Mouse (Mus musculus): ENCODE data around the gene Usmg5. TPM values are rescaled to one million over a fixed set of nuclear protein-coding genes. Genes with fewer than 3 reads are reported as not detected.

Usmg5 gene
- polyA plus RNA-seq, 1 experiment from 2014 or later, result 1,062 TPM

DNA sequence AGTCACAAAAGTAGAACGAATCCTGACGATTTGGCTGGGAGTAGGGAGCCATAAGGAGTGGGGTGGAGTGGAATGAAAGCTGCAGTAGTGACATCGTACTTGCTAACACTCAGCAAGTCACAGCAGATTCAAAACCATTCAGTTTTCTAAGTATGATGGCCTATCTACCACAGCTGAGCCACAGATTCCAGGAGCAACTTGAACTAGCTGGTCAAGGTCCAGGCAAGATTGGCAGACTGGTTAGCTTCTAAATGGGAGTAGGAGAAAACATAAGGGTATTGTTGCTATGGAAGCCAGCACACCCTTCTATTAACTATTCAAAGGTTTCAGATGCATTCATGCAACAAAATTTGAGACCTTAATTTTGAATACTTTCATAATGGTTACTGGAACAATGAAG lies 2.2 kb downstream of the Usmg5 start:
- Histone ChIP-seq H3K27me3 (ENCODE audit: control insufficient read depth, insufficient read depth, low read length) (no peaks in the 10 kb centered on the region), H3K4me3 (ENCODE audit: low read depth, low read length) (no peak overlapping the region), H3K36me3 (ENCODE audit: control insufficient read depth, insufficient read depth, low read length) (no peaks in the 10 kb centered on the region; the same call in 1 of the 2 replicates), H3K9ac (ENCODE audit: low read depth, low read length) (0 out of 2 replicates have a peak overlapping the region, but pooled peaks have one; percentile 24), H3K4me1 (replicated peaks; ENCODE audit: control insufficient read depth, insufficient read depth, low read length) (peaks cover 5% of the 10 kb centered on the region; the same call in 1 of the 2 replicates), H3K9me3 (ENCODE audit: control insufficient read depth, low read length) (no peaks in the 10 kb centered on the region), H3K4me2 (replicated peaks; ENCODE audit: low read depth, low read length) (no peak overlapping the region), H3K27ac (ENCODE audit: low read depth, low read length) (no peak overlapping the region)
- ATAC-seq (ENCODE audit: low FRiP score), result no peak
- DNase-seq (ENCODE audit: low spot score), result no peak
- 92% methylated on average over 3 of the region's 3 CpGs for whole genome bisulfite sequencing

DNA sequence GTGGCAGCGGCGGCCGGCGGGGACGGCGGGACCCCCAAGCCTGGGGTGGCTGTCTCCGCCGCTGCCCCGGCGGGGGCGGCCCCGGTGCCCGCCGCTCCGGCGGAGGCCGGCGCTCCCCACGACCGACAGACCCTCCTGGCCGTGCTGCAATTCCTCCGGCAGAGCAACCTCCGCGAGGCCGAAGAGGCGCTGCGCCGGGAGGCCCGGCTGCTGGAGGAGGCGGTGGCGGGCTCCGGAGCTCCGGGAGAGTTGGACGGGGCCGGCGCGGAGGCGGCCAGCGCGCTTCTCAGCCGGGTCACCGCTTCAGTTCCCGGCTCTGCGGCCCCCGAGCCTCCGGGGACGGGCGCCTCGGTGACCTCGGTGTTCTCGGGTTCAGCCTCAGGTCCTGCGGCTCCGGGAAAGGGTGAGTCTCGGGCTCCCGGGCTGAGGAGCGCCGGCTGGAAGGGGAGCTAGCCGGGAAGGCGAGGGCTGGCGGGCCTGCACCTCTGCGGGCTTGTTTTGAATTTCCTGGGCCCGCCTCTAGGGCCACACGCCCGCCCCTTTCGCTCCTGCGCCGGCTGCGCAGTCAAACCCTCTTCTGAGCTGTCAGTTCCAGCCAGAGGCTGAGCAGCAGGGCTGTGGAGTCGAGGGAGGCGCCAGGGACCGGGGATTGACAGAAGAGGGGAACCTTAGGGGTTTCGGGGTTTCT lies 22.4 kb downstream of the Usmg5 start:
- peak overlapping the region; percentile 76 for H3K27ac ChIP-seq (ENCODE audit: low read depth, low read length)
- H3K4me1 ChIP-seq (replicated peaks; ENCODE audit: control insufficient read depth, insufficient read depth, low read length), result no peaks in the 10 kb centered on the region; the same call in 1 of the 2 replicates
- H3K4me3 ChIP-seq (ENCODE audit: low read depth, low read length), result peak overlapping the region; percentile 79
- under 1% methylated on average over 36 of the region's 72 CpGs for WGBS
- peak; percentile 86 for DNase-seq (ENCODE audit: low spot score)
- H3K36me3 ChIP-seq (ENCODE audit: control insufficient read depth, insufficient read depth, low read length), result peaks cover 4% of the 10 kb centered on the region; the same call in 1 of the 2 replicates
- peak overlapping the region; percentile 86 for H3K9ac ChIP-seq (ENCODE audit: low read depth, low read length)
- peak overlapping the region; percentile 64 for H3K4me2 ChIP-seq (replicated peaks; ENCODE audit: low read depth, low read length)
- H3K9me3 ChIP-seq (ENCODE audit: control insufficient read depth, low read length), result no peaks in the 10 kb centered on the region
- ATAC-seq (ENCODE audit: low FRiP score), result peak; percentile 92
- H3K27me3 ChIP-seq (ENCODE audit: control insufficient read depth, insufficient read depth, low read length), result no peaks in the 10 kb centered on the region

DNA sequence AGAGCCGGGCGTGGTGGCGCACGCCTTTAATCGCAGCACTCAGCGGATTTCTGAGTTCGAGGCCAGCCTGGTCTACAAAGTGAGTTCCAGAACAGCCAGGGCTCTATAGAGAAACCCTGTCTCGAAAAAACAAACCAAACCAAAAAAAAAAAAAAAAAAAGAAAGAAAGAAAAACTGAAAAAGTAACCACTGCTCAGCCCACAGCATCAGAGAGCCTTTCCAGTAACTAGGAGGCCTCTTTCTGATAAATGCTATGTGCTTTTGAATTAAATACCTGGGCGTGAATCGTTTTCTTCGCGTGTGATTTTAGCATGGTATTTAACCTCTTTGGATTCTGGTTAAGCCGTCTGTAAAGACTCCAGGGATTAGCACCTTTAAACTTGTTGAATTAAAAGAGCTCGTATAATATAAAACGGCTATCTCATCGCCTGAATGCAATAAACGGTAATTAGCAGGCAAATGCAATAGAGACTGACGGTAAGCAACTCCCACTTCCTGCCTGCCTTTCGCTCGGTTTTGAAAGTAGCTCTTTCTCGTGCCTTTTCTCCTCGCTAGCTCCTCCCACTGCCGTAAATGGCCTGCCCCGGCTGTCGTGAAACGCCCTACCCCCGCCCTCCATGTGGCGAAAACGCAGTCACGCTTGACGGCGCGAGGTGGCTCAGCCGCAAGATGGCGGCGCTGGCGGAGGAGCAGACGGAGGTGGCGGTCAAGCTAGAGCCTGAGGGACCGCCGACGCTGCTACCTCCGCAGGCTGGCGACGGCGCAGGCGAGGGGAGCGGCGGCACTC lies 23.2 kb downstream of the Usmg5 start, which contains the start of gene Taf5:
TSS of gene Taf5 (plus strand) at position 651 of the 787 bp plus-strand sequence.
- Histone ChIP-seq H3K27me3 (ENCODE audit: control insufficient read depth, insufficient read depth, low read length) (no peaks in the 10 kb centered on the region), H3K4me2 (replicated peaks; ENCODE audit: low read depth, low read length) (peak within 1 kb of the TSS; percentile 64), H3K9me3 (ENCODE audit: control insufficient read depth, low read length) (no peaks in the 10 kb centered on the region), H3K36me3 (ENCODE audit: control insufficient read depth, insufficient read depth, low read length) (peaks cover 4% of the 10 kb centered on the region; the same call in 1 of the 2 replicates), H3K4me3 (ENCODE audit: low read depth, low read length) (peak within 1 kb of the TSS; percentile 79), H3K9ac (ENCODE audit: low read depth, low read length) (peak within 1 kb of the TSS; percentile 86), H3K4me1 (replicated peaks; ENCODE audit: control insufficient read depth, insufficient read depth, low read length) (no peaks in the 10 kb centered on the region; the same call in 1 of the 2 replicates), H3K27ac (ENCODE audit: low read depth, low read length) (peak within 1 kb of the TSS; percentile 76)
- ATAC-seq (ENCODE audit: low FRiP score) (peak; percentile 84), DNase-seq (ENCODE audit: low spot score) (peak; percentile 98)
- WGBS, result 10% methylated on average over 49 of the region's 49 CpGs

DNA sequence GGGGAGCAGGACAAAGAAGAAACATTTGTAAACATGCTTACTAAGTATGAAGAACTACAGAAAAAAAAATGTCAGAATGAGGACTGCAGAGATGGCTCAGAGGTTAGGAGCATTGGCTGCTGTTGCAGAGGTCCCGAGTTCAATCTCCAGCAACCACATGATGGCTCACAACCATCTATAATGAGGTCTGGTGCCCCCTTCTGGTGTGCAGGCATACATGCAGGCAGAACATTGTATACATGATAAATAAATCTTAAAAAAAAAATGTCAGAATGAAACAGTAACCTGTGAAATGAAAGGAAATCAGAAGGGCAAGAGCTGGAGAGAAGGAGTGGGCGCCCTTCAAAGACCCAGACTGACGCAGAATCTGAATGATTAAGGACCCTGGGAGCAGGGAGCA lies 24.6 kb downstream of the Usmg5 start:
- H3K9me3 ChIP-seq (ENCODE audit: control insufficient read depth, low read length), result no peaks in the 10 kb centered on the region
- WGBS, result 95% methylated on average over 3 of the region's 3 CpGs
- no peak overlapping the region for H3K4me3 ChIP-seq (ENCODE audit: low read depth, low read length)
- H3K9ac ChIP-seq (ENCODE audit: low read depth, low read length), result no peak overlapping the region
- DNase-seq (ENCODE audit: low spot score), result no peak
- no peak overlapping the region for H3K4me2 ChIP-seq (replicated peaks; ENCODE audit: low read depth, low read length)
- H3K36me3 ChIP-seq (ENCODE audit: control insufficient read depth, insufficient read depth, low read length), result no peaks in the 10 kb centered on the region
- H3K27me3 ChIP-seq (ENCODE audit: control insufficient read depth, insufficient read depth, low read length), result no peaks in the 10 kb centered on the region
- no peak overlapping the region for H3K27ac ChIP-seq (ENCODE audit: low read depth, low read length)
- H3K4me1 ChIP-seq (replicated peaks; ENCODE audit: control insufficient read depth, insufficient read depth, low read length), result no peaks in the 10 kb centered on the region; the same call in 1 of the 2 replicates
- no peak for ATAC-seq (ENCODE audit: low FRiP score)

DNA sequence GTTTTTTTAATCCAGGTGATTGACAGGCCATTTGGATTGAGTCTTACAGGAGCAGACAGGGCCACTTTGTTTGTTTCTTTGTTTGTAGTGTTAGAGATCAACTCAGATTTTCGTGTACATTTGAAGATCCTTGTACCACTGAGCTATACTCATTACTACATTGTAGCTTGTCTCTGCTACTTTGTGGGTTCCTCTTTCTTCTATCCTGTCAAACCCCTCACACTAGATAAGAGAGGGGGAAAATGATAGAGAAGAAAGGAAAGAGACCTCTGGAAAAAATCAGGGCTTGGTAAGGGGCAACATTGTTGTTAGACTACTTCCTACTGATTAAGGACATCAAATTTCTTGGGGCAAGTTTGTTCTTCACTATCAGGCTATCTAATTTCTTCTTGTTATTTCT lies 32.8 kb downstream of the Usmg5 start:
- 72% methylated on average over 1 of the region's 1 CpGs for WGBS
- DNase-seq (ENCODE audit: low spot score) (no peak), ATAC-seq (ENCODE audit: low FRiP score) (no peak)
- Histone ChIP-seq H3K9ac (ENCODE audit: low read depth, low read length) (no peak overlapping the region), H3K4me3 (ENCODE audit: low read depth, low read length) (no peak overlapping the region), H3K27ac (ENCODE audit: low read depth, low read length) (no peak overlapping the region), H3K4me2 (replicated peaks; ENCODE audit: low read depth, low read length) (no peak overlapping the region), H3K36me3 (ENCODE audit: control insufficient read depth, insufficient read depth, low read length) (no peaks in the 10 kb centered on the region), H3K9me3 (ENCODE audit: control insufficient read depth, low read length) (no peaks in the 10 kb centered on the region), H3K4me1 (replicated peaks; ENCODE audit: control insufficient read depth, insufficient read depth, low read length) (no peaks in the 10 kb centered on the region), H3K27me3 (ENCODE audit: control insufficient read depth, insufficient read depth, low read length) (no peaks in the 10 kb centered on the region)

DNA sequence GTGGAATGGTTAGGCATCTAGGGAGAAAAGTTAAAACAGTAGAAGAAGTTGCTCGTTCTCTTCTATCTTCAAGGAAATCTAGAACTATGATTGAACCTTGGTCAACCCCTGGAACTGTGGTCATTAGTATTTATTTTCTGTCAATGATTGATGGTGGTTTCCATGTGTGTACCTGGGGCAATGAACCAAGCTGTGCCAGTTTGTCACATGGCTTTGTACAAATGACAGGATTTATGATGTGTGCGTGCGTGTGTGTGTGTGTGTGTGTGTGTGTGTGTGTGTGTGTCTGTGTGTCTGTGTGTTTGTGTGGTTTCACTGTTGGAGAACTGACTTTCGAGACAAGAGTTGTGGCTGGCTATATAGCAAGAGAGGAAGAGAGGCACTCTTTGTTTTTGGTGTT lies 37.0 kb downstream of the Usmg5 start:
- 87% methylated on average over 4 of the region's 4 CpGs for WGBS

DNA sequence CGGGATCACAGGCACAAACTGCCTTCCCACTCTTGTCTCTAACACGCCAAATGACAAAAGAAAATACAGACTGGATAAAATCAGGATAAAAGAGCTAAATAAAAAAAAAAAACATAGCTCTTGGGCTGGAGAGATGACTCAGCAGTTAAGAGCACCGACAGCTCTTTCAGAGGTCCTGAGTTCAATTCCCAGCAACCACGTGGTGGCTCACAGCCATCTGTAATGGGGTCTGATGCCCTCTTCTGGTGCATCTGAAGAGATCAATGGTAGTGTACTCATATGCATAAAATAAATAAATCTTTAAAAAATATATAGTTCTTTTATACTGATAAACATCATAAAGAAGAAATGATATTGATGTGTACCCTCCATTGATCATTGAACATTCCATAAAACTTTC lies 37.5 kb downstream of the Usmg5 start:
- H3K27ac ChIP-seq (ENCODE audit: low read depth, low read length), result no peak overlapping the region
- no peaks in the 10 kb centered on the region for H3K4me1 ChIP-seq (replicated peaks; ENCODE audit: control insufficient read depth, insufficient read depth, low read length)
- no peak for ATAC-seq (ENCODE audit: low FRiP score)
- 81% methylated on average over 4 of the region's 4 CpGs for WGBS
- H3K4me2 ChIP-seq (replicated peaks; ENCODE audit: low read depth, low read length), result no peak overlapping the region
- H3K9me3 ChIP-seq (ENCODE audit: control insufficient read depth, low read length), result no peaks in the 10 kb centered on the region
- H3K4me3 ChIP-seq (ENCODE audit: low read depth, low read length), result no peak overlapping the region
- H3K36me3 ChIP-seq (ENCODE audit: control insufficient read depth, insufficient read depth, low read length), result no peaks in the 10 kb centered on the region
- H3K9ac ChIP-seq (ENCODE audit: low read depth, low read length), result no peak overlapping the region
- no peak for DNase-seq (ENCODE audit: low spot score)
- H3K27me3 ChIP-seq (ENCODE audit: control insufficient read depth, insufficient read depth, low read length), result no peaks in the 10 kb centered on the region

More for the DNA sequence above, 37.0 kb downstream of the Usmg5 start:
- Histone ChIP-seq H3K27me3 (ENCODE audit: control insufficient read depth, insufficient read depth, low read length) (no peaks in the 10 kb centered on the region), H3K4me3 (ENCODE audit: low read depth, low read length) (no peak overlapping the region), H3K9me3 (ENCODE audit: control insufficient read depth, low read length) (no peaks in the 10 kb centered on the region), H3K4me2 (replicated peaks; ENCODE audit: low read depth, low read length) (no peak overlapping the region), H3K9ac (ENCODE audit: low read depth, low read length) (no peak overlapping the region), H3K27ac (ENCODE audit: low read depth, low read length) (no peak overlapping the region), H3K36me3 (ENCODE audit: control insufficient read depth, insufficient read depth, low read length) (no peaks in the 10 kb centered on the region), H3K4me1 (replicated peaks; ENCODE audit: control insufficient read depth, insufficient read depth, low read length) (no peaks in the 10 kb centered on the region)
- DNase-seq (ENCODE audit: low spot score), result no peak
- ATAC-seq (ENCODE audit: low FRiP score), result no peak

DNA sequence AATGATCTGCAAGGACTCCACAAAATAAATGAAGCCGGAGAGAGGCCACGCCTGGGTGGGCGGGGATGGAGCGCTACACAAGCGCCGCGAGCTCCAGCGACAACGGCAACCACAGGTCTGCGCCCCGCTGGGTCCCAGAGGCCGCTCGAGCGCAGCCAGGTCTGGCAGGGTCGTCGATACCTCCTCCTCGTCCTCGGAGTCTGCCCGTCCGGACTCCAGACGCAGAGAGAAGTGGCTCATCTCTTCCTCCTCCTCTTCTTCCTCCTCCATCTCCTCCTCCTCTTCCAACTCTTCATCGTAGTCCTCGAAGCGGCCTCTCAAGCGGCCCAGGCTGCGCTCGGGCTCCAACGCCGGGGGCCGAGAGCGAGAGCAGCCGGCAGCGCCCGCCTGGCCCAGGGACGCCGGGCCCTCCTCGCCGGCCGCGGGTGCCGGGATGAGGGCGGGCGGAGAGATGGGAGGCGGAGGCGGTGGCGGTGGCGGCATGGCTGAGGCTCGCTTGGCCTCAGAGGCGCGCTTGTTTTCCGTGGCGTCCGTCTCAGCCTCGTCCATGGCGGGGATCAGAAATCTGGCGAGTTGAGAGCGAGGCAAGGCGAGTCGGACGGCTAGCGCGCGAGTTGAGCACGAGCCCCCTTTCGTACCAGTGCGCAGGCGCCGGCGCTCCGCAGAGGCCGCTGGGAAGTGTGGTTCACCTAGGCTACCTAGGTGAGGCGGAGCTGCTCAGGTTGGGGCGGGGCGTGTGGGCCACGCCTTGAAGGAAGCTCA lies 40.0 kb downstream of the Usmg5 start, which contains the start of gene Pcgf6:
TSS of gene Pcgf6 (minus strand) at position 636 of the 762 bp plus-strand sequence.
- H3K27ac ChIP-seq (ENCODE audit: low read depth, low read length), result peak within 1 kb of the TSS; percentile 88
- peak within 1 kb of the TSS; percentile 75 for H3K4me3 ChIP-seq (ENCODE audit: low read depth, low read length)
- peak; percentile 89 for ATAC-seq (ENCODE audit: low FRiP score)
- DNase-seq (ENCODE audit: low spot score), result peak; percentile 89
- no peaks in the 10 kb centered on the region for H3K27me3 ChIP-seq (ENCODE audit: control insufficient read depth, insufficient read depth, low read length)
- under 1% methylated on average over 75 of the region's 75 CpGs for WGBS
- no peaks in the 10 kb centered on the region for H3K9me3 ChIP-seq (ENCODE audit: control insufficient read depth, low read length)
- H3K9ac ChIP-seq (ENCODE audit: low read depth, low read length), result peak within 1 kb of the TSS; percentile 74
- H3K36me3 ChIP-seq (ENCODE audit: control insufficient read depth, insufficient read depth, low read length), result no peaks in the 10 kb centered on the region
- H3K4me2 ChIP-seq (replicated peaks; ENCODE audit: low read depth, low read length), result peak within 1 kb of the TSS; percentile 71
- no peaks in the 10 kb centered on the region for H3K4me1 ChIP-seq (replicated peaks; ENCODE audit: control insufficient read depth, insufficient read depth, low read length)
